Mouse (Mus musculus) olfactory bulb, adult 2 months (tissue): ENCODE measurements around the gene Dsp.

Experiments
- CTCF ChIP-seq: fragments of 200-500 bp; IDR thresholded peaks from 2 replicates; pipeline ENCODE4 v1.5.1; 2012; ENCODE audit warnings: low read depth, mild to moderate bottlenecking, low read length, moderate library complexity; ENCODE audit not compliant: insufficient read depth
- POLR2A ChIP-seq: fragments of 200-500 bp; IDR thresholded peaks from 2 replicates; pipeline ENCODE4 v1.6.1; 2012; ENCODE audit warnings: mild to moderate bottlenecking, low read depth, low read length, moderate library complexity; ENCODE audit not compliant: insufficient read depth

GRCm38 (mm10) chr13:38218686-38219085, 67.6 kb downstream of the Dsp start:
- no peak for TF ChIP-seq POLR2A
- no peak for TF ChIP-seq CTCF
